Mouse (Mus musculus) spleen, adult 18-20 months (tissue): ENCODE data around the gene Sgms1.

ENCODE experiments used
- DNase-seq, 2 experiments: peaks; one replicate each; pipeline ENCODE4 v3.0.0; 2022; ENCODE audit warnings: mixed read lengths in 2 of 2

Sgms1 gene

DNA sequence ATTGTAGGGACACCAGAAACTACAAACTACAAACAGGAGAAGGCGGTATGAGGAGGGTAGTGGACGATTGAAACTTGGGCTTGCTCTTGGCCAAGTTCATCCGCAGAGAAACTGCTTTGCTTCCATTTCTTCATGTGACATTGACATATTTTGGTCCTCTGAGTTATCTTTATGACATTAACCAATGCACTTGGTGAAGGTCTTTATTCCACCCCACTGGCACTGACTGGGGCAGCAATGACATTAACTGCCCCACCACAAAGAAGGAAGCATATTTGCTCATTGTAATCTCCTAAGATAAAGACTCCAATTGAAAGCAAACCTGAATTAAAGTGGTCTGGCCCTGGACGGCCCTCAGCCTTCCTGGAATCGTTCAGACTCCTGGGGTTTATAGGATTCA, 100.6 kb downstream of the Sgms1 start:
- no peak for DNase-seq

DNA sequence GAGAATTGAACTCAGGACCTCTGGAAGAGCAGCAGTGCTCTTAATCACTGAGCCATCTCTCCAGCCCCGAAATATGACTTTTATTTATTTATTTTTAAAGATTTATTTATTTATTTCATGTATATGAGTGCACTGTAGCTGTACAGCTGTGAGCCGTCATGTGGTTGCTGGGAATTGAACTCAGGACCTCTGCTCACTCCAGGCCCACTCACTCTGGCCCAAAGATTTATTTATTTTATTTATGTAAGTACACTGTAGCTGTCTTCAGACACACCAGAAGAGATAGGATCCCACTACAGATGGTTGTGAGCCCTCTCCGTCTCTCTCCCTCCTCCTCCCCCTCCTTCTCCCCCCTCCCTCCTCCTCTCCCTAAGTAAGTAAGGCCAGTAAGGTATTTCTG, 101.7 kb downstream of the Sgms1 start:
- DNase-seq: no peak

DNA sequence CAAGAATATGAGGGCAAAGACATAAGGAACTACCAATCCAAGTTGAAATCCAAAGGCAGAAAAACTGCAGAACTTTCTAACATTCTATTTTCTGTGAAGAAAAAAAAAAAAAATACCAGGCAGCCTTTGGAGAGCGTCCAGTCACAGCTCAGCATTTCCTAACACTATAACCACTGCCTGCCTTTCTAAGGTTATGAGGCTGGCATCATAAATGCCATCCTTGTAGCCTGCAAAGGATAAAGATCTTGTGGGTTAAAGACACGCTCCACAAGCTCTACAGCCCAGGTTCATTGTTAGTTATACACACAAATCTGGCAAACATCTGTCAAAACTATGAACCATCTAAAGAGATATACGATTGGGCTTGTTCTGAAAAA, 104.1 kb downstream of the Sgms1 start:
- DNase-seq: no peak

DNA sequence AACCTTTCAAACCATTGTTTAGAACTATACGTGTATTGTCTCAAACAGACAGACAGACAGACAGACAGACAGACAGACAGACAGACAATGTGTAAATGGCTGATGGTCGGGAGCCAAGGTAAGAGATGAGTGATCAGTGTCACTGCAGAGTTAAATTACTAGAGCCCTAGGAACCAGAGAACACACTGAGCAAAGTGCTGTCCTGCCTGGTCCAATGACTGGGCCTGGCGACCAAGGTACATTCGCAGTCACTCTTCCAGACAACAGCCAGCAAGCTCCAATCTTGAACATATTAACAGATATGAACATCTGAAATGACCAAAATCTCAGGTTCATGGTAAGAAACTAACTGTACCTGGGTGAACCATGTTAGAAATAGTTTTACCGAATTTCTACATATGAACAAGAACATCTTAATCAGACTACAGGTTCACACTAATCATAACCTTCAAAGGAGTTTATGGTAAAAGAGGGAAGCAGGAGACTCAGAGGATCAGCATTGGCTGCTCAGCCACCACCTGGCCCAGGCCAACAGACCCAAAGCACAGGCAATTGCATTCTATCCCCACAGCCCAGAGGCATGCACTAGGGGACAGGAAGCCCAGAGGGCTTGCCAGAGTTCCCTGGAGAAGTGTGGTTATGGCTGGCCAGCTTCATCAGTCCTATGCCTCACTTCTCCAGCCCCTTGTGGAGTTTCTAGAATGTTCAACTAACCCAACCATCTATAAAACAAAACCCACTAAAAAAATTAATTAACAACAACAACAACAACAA, 104.6 kb downstream of the Sgms1 start:
- no peak for DNase-seq

DNA sequence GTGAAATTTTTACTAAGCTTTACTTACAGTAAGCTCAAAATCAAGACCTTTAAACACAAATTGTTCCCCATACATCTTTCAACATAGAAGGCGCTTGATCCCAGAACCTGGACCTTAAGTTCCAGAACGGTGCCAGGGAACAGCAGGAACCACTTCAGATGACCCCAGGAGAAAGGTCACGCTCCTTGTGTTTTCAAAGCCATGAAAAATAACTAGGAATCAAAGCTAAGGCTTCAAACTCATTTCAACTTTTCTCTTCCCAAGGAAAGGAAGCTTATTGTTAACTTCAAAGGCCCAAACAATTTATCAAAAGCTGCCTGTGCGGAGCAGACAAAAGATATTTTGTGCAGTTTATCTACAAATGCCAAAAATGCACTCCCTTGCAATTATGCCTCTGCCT, 107.6 kb downstream of the Sgms1 start:
- no peak for DNase-seq

DNA sequence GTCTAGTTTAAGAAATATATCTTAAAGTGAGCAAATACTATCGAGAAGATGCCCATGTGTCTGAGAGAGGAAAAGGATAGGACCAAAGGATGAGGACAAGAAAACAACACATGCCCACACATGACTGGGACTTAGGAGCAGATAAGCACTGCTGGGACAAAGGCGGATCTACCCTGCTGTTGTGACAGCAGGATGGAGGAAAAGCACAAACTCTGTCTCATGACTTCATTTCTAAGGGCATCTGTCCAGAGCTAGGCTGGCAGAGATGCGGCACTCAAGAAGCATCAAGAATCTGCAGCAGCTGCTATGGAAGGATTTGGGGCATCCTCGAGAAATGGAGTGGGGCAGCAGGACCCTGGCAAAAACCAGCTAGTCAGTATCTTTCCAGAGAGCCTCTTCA, 109.1 kb downstream of the Sgms1 start:
- DNase-seq: no peak

DNA sequence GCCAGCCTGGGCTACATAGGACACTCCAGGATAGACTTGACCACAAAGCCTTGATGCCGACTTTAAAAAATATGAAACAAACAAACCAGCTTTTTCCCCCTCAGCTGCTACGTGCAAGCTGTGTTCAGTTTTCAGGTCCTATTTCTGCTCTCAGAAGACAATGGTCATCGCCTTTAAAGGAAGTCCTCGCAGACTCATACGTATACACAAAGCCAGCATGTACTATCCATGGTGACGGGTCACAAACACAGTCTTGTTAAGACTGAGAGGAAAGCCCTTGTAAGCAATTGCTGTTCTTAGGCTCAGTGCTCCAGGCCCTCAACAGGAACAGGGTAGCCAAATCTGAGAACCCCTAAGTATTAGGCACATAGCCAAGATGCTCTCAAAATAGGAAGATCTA, 110.1 kb downstream of the Sgms1 start:
- DNase-seq: no peak

DNA sequence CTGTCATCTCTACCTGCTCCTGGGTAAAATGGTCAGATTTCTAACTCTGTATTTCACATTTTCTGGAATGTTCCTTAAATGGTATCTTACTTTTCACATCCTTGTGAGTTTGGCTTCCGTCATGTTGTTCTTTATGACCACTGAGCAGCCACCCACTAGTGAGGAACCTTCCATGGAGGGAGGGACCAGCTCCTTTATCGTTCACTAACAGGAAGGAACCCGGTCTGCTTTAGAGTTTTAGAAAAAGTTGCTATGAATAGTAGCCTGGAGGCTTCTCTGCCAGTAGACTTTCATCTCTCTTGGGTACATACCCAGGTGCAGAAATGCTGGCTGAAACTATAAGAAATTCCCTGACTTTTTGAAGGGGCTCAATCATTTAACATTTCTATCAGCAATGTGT, 111.6 kb downstream of the Sgms1 start:
- no peak for DNase-seq

DNA sequence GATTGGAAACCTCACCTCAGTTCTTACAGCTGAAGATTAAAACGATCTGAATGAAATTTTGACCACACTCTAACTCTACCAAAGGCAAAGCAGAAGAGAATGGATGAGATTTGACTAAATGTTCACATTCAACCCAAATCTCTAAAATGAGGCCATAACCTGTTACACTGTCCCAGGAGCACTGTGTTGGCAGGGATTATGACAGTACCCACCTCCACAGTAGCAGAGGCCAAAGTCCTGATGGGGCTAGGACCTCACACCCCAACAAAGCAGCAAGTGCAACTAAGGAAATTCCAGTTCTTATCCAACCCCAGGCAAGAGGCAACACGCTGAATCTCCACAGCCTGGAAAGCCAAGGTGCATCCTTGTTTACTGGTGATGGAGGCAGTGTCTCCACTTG, 112.2 kb downstream of the Sgms1 start:
- no peak for DNase-seq

DNA sequence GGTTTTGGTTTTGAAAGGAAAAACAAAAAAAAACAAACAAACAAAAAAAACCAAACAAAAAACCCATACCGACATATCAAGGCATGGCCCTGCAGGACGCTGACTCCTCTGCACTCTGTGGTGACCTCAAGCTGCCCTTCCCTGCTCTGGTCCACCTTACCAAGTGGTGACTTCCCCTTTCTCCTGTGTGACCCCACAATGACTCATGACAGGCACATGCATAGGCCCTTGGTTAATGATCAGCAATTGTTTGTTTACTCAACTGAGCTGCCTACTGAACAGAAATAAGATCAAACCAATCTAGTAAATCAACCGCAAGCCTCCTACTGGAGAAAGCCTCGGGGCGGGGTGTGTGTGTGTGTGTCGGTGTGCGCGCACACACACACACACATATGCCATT, 112.7 kb downstream of the Sgms1 start:
- DNase-seq: no peak

DNA sequence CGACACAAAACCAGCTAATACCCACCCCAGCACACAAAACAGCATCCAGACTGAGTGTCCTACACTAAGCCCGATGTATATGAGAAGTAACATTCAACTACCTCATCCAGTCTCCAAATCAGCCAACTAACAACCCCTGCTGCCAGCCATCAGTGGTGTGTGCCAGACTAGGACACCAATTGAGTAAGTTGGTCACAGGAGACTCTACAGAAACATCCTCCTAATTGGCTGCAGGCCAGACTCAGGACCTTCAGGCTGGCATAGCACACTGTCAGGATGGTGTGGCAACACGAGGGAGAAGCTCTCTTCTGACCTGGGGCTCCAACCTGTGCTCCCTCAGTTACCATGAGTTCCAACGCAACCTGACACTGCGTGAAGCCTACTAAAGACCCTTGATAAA, 113.3 kb downstream of the Sgms1 start:
- DNase-seq: no peak

DNA sequence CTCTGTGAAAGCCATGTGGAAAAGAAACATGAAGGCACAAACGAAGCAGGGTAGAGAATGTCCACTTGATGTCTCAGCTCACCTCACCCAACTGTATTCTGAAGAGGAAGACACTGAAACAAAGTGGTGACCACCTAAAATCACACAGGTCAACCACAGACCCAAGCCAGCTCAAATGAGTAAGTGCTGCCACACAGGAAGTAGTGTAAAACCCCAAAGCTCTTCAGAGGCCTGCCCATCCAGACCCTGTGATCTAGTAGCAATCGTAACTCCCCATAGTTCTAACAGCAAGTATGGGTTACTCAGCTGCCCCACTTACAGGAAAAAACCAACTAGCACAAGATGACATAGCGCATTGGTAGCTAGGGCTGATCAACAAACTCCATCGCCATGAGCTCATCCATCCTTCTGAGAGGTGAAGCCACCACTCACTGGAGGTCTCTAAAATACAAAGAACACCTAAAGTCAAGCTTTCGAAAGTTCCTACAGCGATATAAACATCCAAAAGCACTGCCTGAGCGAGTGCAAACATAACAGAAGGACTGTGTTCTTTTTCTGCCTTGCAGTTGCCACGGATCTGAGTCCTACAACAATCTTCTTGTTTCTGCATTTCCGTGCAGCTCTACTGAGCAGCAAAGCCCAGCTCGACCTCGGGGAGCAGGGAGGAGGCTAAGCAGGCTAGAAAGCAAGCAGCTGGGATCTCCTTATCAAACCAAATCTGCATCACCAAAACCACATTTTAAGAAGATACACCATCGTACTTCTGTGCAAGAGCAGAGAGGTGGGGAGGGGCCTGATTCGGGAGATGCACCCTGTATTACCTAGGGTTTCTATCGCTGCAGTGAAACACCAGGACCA, 114.2 kb downstream of the Sgms1 start:
- DNase-seq: peak in 1 of 2 experiments; percentile 47

DNA sequence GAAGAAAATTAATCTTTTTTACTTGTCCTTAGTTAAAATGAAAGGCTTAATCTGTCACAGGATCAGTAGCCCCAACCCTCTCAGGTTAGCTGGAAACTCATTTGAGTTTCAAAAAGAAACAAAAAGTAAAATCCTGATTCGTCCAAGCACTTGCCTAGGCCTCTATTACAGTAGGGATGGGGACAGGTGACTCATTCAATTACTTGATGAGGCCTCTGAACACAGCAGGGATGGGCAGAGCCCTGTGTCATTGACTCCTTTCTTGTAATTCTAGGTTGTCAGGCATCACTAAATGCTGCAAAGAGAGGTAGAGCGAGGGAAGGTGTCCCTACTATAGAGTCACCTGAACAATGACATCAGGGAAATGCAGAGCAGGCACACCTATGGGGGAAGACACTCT, 115.4 kb downstream of the Sgms1 start:
- no peak for DNase-seq

DNA sequence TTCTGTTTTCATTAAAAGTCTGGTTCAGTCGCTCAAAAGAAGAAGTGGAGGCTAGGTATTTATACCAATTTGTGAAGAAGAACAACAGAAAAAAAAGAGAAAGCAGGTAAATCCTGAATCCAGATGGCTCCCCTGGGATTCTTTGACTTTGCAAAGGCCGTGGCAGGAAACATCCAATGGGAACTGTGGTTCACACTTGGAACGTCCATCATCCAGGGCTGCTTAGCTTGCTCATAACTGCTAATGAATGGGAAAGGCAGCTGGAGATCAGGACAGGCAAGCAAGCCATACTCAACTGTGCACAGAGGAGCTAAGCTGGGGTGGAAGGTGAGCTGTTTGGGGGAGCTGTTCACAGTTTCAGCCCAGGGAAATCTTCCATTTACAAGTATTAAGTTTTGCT, 115.8 kb downstream of the Sgms1 start:
- DNase-seq: no peak

DNA sequence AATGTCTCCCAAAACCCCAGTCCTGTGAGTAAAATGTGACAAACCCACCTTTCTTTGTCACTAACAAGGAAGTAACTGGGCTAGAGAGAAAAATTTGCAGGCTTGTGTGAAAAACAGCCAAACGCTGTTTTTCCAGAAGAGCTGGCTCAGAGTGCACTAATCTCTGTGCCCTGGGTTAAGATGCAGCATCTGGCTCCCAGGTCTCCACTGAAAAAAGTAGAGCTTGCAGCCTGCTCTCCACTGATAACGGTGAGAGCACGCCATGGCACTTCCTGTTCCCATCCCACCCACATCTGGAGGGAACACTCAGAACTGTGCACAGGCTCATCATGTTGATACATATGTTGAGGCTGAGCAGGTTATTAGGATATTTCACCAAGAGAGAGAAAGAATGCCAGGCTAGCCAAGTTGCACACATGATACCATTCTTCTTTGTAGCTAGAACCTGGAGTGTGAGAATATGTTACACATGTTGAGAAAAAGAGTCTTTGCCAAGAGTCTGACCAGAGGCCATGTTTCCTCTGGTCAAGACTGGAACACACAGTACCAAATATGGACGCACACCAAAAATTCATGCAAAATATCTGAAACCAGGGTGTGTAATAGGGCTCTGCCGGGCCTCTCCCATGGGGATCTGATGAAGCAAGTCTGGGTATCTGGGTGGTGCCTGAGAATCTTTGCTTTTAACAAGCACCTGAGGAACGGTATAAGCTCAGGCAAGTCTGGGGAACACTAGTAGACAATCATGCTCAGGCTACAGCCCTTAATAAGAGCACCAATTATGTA, 116.8 kb downstream of the Sgms1 start:
- DNase-seq: peak in 1 of 2 experiments; percentile 50

DNA sequence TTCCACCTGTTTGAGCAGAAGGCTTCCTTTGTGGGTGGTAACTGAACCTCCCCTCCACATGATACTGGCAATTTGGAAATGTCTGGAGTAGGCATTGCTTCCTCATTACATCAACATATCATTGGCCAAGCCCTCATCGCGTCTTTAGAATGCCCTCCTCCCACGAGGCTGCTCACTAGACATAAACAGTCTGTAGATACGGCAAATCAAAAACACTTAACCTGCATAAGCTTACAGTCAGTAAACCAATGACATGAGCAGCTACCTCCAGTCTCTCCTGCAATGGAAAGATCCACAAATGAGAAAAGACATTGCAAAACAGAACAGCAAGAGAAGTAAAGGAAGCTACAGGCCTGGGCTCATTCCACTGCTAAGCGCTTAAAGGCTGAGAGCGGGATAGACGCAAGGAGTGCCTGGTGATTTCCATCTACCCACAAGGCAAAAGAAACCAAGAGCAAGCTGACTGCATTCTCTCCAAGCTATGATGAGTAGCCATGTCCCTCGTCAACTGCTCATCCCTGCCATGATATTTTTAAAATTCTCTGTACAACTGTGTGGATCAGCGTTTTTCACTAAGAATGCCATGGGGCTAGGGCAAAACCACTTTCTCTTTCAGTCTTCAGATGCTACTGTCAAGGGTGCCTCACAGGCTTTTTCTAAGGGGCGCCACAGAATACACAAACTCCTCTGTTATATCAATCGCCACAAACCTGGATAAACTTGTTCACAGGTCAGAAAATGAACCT, 117.9 kb downstream of the Sgms1 start:
- DNase-seq: no peak

DNA sequence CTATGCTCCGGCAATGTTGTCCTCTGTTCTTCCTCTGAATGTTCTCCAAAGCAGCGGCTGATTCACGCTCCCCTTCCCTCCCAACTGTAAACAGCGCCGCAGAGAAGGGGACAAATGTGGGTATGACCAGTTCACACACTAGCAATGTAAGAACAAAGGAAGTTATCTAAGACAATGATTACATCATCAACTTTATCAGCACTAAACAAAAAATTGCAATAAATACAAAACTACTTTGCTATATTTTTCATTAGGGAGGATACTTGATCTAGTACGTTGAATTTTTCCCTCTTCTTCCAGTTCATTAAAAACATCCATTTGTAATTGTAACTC, 119.7 kb downstream of the Sgms1 start:
- DNase-seq: no peak

DNA sequence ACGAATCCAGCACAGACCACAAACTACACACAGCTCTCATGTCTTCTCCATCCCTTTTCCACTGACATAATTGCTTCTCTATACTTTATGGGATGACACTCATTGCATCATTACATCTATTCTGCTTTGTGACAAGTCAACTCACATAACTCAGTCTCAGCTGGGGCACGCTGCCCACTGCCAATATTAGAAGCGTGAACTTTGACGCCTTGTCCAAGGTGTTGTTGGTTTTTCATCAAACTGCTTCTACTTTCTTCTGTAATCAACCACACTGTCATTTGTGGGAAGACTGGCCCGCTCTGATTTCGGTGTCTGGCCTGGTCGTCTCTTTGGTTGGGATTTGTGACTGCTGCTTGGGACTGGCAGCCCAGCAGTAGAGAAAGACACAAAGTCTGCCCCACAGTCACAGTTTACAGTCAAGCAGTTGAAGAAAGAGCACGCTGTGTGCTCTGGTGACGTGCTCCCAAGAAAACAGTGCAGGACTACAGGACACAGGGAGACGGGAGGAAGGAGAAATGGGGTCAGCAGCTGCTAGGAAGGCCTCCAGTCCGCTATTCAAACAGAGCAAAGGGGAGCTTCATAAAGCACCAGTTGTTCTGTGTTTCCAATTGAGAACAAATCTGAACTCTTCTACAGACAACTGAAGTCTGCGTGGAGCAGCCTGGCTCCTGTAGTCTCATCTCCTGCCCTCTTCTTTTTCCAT, 120.2 kb downstream of the Sgms1 start:
- DNase-seq: no peak

DNA sequence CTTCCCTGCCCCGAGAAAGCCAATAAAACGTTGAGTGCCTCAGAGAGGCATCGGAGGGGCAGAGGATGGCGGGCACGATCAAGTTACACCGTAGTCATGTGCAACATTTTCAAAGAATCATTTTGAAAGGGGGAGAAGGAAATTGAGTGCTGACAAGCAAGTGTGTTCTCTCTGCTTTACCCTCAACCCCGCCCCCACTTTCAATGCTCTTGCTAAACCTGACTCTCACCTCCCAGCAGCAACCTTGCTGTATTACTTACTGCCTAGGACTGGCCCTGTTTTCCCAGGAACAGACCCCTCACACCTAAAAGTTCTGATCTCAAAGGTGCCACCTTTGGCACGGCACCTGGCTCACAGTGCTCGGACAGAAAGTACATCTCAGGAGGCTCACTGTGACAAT, 121.0 kb downstream of the Sgms1 start:
- no peak for DNase-seq

DNA sequence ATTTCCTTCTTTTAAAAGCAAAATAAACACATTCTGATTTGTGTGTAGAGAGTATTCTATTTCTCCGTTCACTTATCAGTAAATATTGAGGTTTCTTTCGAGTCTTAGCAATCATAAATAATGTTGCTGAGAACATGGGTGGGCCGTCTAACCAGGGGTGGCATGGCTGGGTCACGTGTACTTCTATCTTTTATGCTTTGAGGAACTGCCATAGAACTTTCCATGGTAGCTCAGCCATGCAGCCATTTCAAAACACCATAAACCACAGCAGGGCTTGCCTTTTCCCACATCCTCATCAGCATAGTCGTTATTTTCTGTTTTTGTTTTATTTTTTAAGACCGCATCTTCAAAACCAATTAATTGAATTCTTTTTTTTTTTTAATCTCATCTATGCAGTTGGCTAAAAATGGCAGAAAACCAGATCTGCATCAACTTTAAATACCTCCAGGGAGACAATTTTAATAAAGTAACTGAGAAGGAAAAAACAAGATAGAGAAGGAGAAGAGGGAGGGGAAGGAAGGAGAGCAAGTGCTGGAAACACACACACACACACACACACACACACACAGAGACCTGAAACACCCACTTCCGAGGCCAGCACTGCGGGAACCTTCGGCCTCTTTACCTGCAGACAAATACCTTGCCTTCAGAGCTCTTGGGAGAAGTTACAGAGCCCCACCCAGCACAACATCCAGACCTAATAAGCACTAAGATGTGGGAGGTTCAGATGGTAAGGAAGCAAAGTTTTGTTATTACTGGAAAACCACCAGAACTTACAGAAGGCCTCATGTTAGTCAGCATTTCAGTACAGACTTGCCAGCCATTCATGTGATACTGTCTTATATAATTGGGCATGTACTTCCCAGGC, 122.9 kb downstream of the Sgms1 start:
- DNase-seq: peak; percentile 62 to 71

DNA sequence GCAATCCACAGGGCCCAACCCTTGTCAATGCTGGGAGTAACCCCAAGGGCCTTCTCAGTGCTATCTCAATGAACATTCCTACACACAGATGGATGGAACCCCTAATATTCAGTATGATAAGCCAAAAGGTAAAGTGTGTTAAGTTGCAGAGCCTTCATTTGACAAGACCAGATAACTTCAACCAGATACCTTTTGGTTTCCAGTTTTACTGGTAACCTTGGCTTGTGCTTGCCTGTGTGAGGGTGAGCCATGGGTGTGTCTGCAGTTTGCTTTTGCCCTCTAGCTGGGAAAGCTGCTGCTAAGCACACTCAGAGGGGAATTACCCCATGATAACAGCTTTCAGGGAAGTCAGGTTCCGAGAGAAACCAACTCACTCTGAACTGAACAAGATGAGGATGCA, 125.8 kb downstream of the Sgms1 start:
- no peak for DNase-seq
